Mouse (Mus musculus): ENCODE data around the gene Hps6. TPM values are rescaled to one million over a fixed set of nuclear protein-coding genes. Genes with fewer than 3 reads are reported as not detected.
A peak's percentile ranks its signal among the peaks of the same experiment; 100 is the strongest.
"Not testable (repeated sequence)": the region's sequence is repeated elsewhere in the genome, so short reads cannot be mapped to it uniquely, and the experiment has no call there.

Hps6 gene
- total RNA-seq (2014; fragmentation: Nextera tagmentation) (0.55 and 2.1 TPM in 2 replicates), total RNA-seq (2017) (2.0 and 3.8 TPM in 2 replicates)

GRCm38 (mm10) chr19:46003371-46004226 lies at the start of gene Hps6:
Gene Hps6, plus strand, starts transcription at chr19:46003508.
- ATAC-seq (replicated peaks; ENCODE audit: low FRiP score, low TSS enrichment, poor library complexity, severe bottlenecking): peak; percentile 88

- ATAC-seq (replicated peaks; ENCODE audit: low FRiP score, low TSS enrichment, poor library complexity, severe bottlenecking): no peak
Observed at GRCm38 (mm10) chr19:45956736-45957135, 46.6 kb upstream of the Hps6 start.

GRCm38 (mm10) chr19:45960770-45961169 lies 42.5 kb upstream of the Hps6 start:
- ATAC-seq (replicated peaks; ENCODE audit: low FRiP score, low TSS enrichment, poor library complexity, severe bottlenecking): no peak

- no peak for ATAC-seq (replicated peaks; ENCODE audit: low FRiP score, low TSS enrichment, poor library complexity, severe bottlenecking)
Observed at GRCm38 (mm10) chr19:45984379-45984778, 18.9 kb upstream of the Hps6 start.

- no peak for ATAC-seq (replicated peaks; ENCODE audit: low FRiP score, low TSS enrichment, poor library complexity, severe bottlenecking)
Observed at GRCm38 (mm10) chr19:45988238-45988637, 15.1 kb upstream of the Hps6 start.

GRCm38 (mm10) chr19:45991171-45991570 lies 12.1 kb upstream of the Hps6 start:
- ATAC-seq (replicated peaks; ENCODE audit: low FRiP score, low TSS enrichment, poor library complexity, severe bottlenecking): no peak

- not testable (repeated sequence) for ATAC-seq (replicated peaks; ENCODE audit: low FRiP score, low TSS enrichment, poor library complexity, severe bottlenecking)
Observed at GRCm38 (mm10) chr19:45993441-45993840, 9.9 kb upstream of the Hps6 start.

- no peak for ATAC-seq (replicated peaks; ENCODE audit: low FRiP score, low TSS enrichment, poor library complexity, severe bottlenecking)
Observed at GRCm38 (mm10) chr19:45993981-45994737, 9.1 kb upstream of the Hps6 start.

- ATAC-seq (replicated peaks; ENCODE audit: low FRiP score, low TSS enrichment, poor library complexity, severe bottlenecking): no peak
Observed at GRCm38 (mm10) chr19:45997365-45997764, 5.9 kb upstream of the Hps6 start.

- ATAC-seq (replicated peaks; ENCODE audit: low FRiP score, low TSS enrichment, poor library complexity, severe bottlenecking): peak; percentile 93
Observed at GRCm38 (mm10) chr19:45997785-45998693, 5.3 kb upstream of the Hps6 start, which contains the start of gene Armh3. Gene Armh3, minus strand, starts transcription at chr19:45998488.

GRCm38 (mm10) chr19:45998694-45999217 lies 4.6 kb upstream of the Hps6 start:
- no peak for ATAC-seq (replicated peaks; ENCODE audit: low FRiP score, low TSS enrichment, poor library complexity, severe bottlenecking)

GRCm38 (mm10) chr19:45999378-45999777 lies 3.9 kb upstream of the Hps6 start:
- ATAC-seq (replicated peaks; ENCODE audit: low FRiP score, low TSS enrichment, poor library complexity, severe bottlenecking): no peak

- ATAC-seq (replicated peaks; ENCODE audit: low FRiP score, low TSS enrichment, poor library complexity, severe bottlenecking): no peak
Observed at GRCm38 (mm10) chr19:46002279-46002678, 1.0 kb upstream of the Hps6 start.

- no peak for ATAC-seq (replicated peaks; ENCODE audit: low FRiP score, low TSS enrichment, poor library complexity, severe bottlenecking)
Observed at GRCm38 (mm10) chr19:46004814-46005466, 1.6 kb downstream of the Hps6 start.

GRCm38 (mm10) chr19:46005680-46006079 lies 2.4 kb downstream of the Hps6 start:
- ATAC-seq (replicated peaks; ENCODE audit: low FRiP score, low TSS enrichment, poor library complexity, severe bottlenecking): no peak

GRCm38 (mm10) chr19:46014572-46015178 lies 11.4 kb downstream of the Hps6 start:
- ATAC-seq (replicated peaks; ENCODE audit: low FRiP score, low TSS enrichment, poor library complexity, severe bottlenecking): peak; percentile 95

- no peak for ATAC-seq (replicated peaks; ENCODE audit: low FRiP score, low TSS enrichment, poor library complexity, severe bottlenecking)
Observed at GRCm38 (mm10) chr19:46016023-46016422, 12.7 kb downstream of the Hps6 start.

- ATAC-seq (replicated peaks; ENCODE audit: low FRiP score, low TSS enrichment, poor library complexity, severe bottlenecking): no peak
Observed at GRCm38 (mm10) chr19:46024959-46025358, 21.7 kb downstream of the Hps6 start.
